ENCODE assay signal across 28 mouse cellular contexts in the genomic region with DNA sequence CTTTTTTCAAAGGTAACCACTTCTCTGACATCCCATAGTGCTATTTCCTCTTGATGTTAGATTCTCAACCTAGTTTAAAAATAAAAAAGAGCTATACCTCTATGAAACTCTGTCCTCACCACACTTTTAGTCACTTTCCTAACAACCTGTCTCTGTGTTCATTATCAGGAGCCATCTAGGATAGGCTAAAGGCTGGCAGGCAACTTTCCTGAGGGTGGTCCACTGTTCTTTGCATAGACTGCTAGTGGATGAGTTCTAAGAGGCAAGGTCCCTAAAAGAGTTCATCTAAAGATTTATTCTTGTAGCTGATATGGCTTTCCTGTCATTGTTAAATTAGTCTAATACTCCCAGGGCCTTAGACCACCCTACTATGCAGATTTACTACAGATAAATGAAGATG.
"Had no signal": no experiment of that assay in that cellular context is flagged by ENCODE, and none has a peak within 500 bp of the region (broad histone marks: within the 10 kb centered on the region; RNA-seq: fewer than 3 reads in every experiment).

No protein-coding gene starts in this region.

- H3K27ac ChIP-seq: embryonic facial prominence, embryonic 10.5 days; embryonic facial prominence, embryonic 12.5 days; embryonic facial prominence, embryonic 13.5 days; embryonic facial prominence, embryonic 15.5 days; forebrain, embryonic 10.5 days; forebrain, embryonic 12.5 days; forebrain, embryonic 13.5 days; forebrain, embryonic 15.5 days; gastrocnemius, adult 2 months had no signal

- H3K27me3 ChIP-seq: embryonic facial prominence, embryonic 12.5 days; embryonic facial prominence, embryonic 13.5 days; embryonic facial prominence, embryonic 15.5 days; forebrain, embryonic 12.5 days; forebrain, embryonic 13.5 days; forebrain, embryonic 15.5 days had no signal

- H3K9ac ChIP-seq: embryonic facial prominence, embryonic 12.5 days; embryonic facial prominence, embryonic 13.5 days; embryonic facial prominence, embryonic 15.5 days; forebrain, embryonic 12.5 days; forebrain, embryonic 13.5 days; forebrain, embryonic 15.5 days; forebrain, postnatal 0 days had no signal

- H3K4me3 ChIP-seq: embryonic facial prominence, embryonic 10.5 days; embryonic facial prominence, embryonic 12.5 days; embryonic facial prominence, embryonic 13.5 days; embryonic facial prominence, embryonic 15.5 days; erythroblast, embryonic 14.5 days; forebrain, embryonic 10.5 days; forebrain, embryonic 12.5 days; forebrain, embryonic 13.5 days; forebrain, embryonic 15.5 days; gastrocnemius, adult 2 months had no signal

- H3K9me3 ChIP-seq: embryonic facial prominence, embryonic 10.5 days; embryonic facial prominence, embryonic 12.5 days; embryonic facial prominence, embryonic 13.5 days; embryonic facial prominence, embryonic 15.5 days; forebrain, embryonic 10.5 days; forebrain, embryonic 12.5 days; forebrain, embryonic 13.5 days; forebrain, embryonic 15.5 days had no signal

- H3K36me3 ChIP-seq: embryonic facial prominence, embryonic 10.5 days; embryonic facial prominence, embryonic 12.5 days; embryonic facial prominence, embryonic 13.5 days; embryonic facial prominence, embryonic 15.5 days; forebrain, embryonic 10.5 days; forebrain, embryonic 12.5 days; forebrain, embryonic 15.5 days had no signal

- DNase-seq: cerebellum, adult 2 months; cerebellum, adult 8-10 months; cerebellum, adult 9-10 months; cerebellum, adult 9-11 months; cerebellum, postnatal 10 days; cerebellum, postnatal 14 days; cerebellum, postnatal 25 days; cerebellum, postnatal 36 days; embryo, embryonic 11 days; forebrain, postnatal 0 days; gastrocnemius, adult 2 months; gastrocnemius, postnatal 10 days; gastrocnemius, postnatal 14 days; gastrocnemius, postnatal 25 days; gastrocnemius, postnatal 36 days; heart, adult 11 months; heart, adult 18-20 months had no signal

- H3K4me2 ChIP-seq: embryonic facial prominence, embryonic 12.5 days; embryonic facial prominence, embryonic 13.5 days; embryonic facial prominence, embryonic 15.5 days; forebrain, embryonic 12.5 days; forebrain, embryonic 13.5 days; forebrain, embryonic 15.5 days had no signal

- H3K4me1 ChIP-seq: embryonic facial prominence, embryonic 10.5 days; embryonic facial prominence, embryonic 12.5 days; embryonic facial prominence, embryonic 13.5 days; embryonic facial prominence, embryonic 15.5 days; forebrain, embryonic 12.5 days; forebrain, embryonic 13.5 days; forebrain, embryonic 15.5 days had no signal

- ATAC-seq: forebrain, embryonic 13.5 days; forebrain, embryonic 14.5 days; forebrain, embryonic 15.5 days; forebrain, embryonic 16.5 days; forebrain, postnatal 0 days had no signal
